Mouse (Mus musculus) layer of hippocampus, adult 18-20 months (tissue): ENCODE measurements around the gene Kif1c. TPM values are rescaled to one million over a fixed set of nuclear protein-coding genes. Genes with fewer than 3 reads are reported as not detected.
A peak's percentile ranks its signal among the peaks of the same experiment; 100 is the strongest.

Experiments
- DNase-seq, 2 experiments: peaks; one replicate each; pipeline ENCODE4 v3.0.0; 2022; ENCODE audit warnings: low spot score in 2 of 2
- long read RNA-seq: library from polyadenylated mRNA; stranded (forward); transcript quantifications from one replicate; pipeline ENCODE4 v2.0.0, GENCODE M21; 2021
- total RNA-seq, 2 experiments: library from RNA; stranded (reverse); gene quantifications; 2 replicates each; pipeline ENCODE4 v1.2.3; 2021

Kif1c gene
- 10 to 100 TPM; 70.4 to 82.8 TPM for total RNA-seq
- long read RNA-seq, partial matches to known transcripts: 2 of 5 reads
- long read RNA-seq, other reads (novel, unspliced or antisense): 3 of 5 reads

DNA sequence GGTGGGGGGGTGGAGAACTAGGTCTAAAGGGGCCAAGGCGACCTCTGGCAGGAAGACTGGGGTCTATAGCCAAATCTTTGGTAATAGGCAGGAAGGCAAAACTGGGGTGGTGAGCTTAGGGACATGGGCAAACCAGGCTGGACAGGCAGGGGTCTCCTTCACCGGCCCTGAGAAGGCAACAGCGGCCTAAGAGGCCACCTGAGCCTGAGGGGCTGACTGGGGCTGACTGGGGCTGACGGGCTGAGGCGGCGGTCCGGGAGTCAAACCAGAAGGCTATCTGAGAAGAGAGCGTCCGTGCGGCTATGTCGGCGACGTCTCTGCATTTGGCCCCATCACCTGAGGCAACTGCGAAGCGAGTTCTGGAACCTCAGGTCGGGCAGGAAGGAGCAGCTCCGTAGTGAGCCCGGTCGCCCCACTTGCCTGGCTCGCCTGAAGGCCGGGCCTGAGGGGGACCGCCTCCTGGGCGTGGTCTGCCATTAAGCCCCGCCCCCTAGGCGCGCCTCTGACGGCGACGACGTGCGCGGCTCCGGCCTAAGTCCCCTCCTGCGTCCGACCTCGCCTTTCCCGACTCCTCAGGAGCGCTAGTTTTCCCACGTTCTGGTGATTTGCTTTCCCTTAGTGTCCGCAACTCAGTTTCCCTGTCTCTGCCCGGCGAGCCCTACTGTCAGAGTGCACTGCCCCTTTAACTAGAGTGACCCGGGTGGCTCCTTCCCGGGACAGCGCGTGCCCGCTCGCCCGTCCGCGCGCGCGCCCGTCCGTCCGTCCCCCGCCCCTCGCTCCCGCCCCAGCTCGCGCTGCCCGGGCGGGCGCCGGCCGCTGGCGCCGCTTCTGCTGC, at the start of gene Kif1c, which contains the start of gene Inca1:
TSS of gene Kif1c (plus strand) at position 827 of the 835 bp plus-strand sequence.
TSS of gene Inca1 (minus strand) at position 434 of the 835 bp plus-strand sequence.
- peak; percentile 93 to 97 for DNase-seq

DNA sequence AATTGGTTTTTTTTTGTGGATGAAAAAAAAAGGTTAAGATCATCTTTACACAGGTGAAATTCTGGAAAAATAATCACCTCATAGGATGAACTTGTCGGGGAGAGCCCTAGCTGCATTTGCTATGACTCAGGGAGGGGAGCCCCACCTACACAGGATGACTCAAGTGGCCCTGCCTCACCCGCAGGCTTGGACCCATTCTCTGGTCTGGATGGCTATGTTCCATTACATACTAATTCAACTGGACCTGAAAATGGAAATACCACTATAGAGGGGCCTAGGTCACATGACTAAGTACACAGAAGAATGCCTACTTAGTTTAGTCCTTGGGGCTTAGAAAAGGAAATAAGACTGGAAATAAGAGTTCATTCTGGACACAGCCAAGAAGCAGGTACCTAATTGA, 49.0 kb upstream of the Kif1c start:
- DNase-seq: peak in 1 of 2 experiments; percentile 3

DNA sequence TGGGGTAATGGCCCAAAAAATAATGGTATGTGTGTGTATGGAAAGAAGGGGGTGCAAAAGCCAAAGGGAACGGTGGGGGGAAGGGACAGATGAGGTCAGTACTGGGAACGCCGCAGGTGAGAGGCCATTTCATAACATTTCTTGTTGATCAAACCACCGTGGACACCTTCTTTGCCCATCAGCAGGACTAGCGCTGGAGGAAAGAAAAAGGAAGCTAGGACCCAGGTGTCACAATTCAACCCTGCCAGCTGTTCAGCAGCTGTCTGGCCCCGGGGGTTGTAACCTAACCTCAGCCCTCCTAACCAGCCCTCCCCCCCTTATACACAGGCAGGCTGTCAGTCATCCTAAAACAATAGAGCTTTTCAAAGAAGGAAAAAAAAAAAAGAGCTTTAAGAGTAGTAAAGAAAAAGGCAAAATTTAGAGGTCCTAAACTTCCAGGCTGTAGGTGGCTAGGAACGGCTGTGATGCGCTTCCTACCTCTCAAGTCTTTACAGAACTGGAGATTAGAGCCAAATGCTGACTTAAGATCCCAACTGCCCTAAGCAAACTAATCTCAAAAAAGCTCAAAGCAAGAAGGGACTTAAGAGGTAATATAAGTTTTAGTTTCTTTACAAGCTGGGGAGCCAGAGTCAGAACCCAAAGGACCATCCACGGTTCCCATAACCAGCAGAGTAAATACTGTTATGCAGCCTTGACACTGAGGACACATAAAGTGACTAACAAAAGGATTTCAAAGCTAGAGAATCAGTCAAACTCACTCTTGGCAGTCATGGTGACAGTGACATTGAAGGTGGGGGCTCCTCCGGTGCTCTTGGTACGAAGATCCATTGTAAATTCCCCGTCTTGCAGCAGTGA, 48.1 kb upstream of the Kif1c start:
- DNase-seq: no peak

DNA sequence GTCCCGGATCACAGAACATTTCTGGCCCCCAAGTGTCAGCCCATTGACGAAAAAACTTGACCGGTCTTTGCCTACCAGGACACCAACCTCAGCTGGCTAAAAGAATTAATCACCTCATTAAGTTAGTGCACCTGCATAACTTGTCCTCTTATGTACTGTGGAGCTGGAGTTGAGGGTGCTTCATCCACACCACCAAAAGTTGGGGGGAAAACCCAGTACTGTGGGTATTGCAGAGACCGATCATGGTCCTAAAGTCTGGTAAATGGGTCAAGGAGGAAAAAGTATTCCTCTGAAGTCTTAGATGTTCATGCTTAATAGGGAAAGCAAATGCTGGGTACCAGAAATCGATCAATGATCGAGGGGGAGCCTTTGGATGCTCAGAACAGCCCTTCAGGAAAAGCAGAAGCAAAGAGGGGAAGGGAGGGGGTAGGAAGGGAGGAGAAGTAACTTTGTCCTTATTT, 47.4 kb upstream of the Kif1c start:
- no peak for DNase-seq

DNA sequence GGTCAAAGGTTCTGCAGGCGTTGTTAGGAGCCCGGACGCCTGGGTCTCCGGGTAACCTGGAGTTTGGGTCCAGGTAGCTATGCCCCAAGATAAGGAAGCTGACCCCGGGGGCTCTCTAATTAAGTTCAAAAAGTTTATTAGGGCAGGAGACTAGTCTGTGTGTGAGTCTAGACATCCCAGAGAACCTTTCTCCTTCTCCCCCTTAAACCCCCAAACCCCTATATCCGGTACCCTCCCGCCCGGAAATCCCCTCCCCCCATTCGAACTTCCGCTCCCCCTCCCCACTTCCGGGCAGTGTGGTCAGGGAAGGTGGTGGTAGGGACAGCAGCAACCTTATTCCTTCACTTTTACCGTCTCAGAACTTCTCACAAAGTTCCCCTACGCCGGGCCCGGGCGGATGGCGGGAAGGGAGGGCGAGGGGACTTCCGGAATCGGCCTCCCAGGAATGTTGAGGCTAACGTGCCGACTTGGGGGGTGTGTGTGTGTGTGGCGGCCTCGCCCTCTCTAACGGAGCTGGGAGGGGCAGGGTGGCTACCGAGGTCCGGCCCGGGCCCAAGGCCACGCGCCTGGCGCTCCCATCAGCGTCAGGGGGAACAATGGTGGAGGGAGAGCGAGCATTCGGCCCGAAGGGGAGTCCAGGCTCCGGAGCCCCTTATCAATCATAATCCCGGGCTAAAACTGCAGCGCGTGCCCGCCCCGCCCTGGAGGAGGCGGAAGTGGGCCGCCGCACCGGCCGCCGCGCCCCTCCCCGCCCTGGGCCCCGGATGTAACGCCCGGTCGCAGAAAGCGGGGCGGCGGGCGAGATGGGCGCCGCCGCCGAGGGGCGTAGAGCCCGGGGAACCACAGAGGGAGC, 46.8 kb upstream of the Kif1c start:
- DNase-seq: no peak

DNA sequence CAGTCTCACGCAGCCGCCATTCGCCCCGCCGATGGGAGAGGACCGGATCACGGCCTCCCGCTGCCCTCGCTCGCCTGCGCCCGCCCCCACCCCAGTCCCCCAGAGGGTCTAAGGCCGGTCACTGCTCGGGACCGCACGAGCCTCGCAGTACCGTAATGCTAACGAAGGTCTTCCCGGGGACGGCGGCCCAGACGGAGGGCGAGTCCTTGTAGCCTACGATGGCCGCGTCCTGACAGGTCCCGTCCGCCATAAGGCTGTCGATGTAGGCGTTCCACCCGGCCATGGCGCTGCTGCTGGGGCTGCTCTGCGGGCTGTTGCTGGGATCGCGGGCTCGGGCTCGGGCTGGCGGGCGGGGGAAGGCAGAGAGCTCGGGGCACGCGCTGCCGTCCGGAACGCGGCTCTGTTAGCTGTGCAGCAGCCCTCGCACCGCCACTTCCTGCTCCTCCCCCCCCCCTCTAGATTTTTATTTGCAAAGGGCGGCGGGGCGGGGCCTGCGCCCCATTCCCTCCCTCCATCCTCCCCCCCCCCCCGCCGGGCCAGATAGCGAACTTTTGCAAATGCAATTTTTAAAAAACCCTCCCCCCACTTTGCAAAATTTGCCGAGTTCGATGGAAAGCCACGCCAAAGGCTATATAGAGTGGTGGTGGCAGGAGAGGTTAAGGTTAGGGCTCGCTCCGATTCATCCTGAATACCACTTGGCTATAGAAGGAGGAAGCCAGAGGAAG, 46.0 kb upstream of the Kif1c start, which contains the start of gene Pfn1:
TSS of gene Pfn1 (minus strand) at position 447 of the 725 bp plus-strand sequence.
- peak; percentile 52 to 79 for DNase-seq

DNA sequence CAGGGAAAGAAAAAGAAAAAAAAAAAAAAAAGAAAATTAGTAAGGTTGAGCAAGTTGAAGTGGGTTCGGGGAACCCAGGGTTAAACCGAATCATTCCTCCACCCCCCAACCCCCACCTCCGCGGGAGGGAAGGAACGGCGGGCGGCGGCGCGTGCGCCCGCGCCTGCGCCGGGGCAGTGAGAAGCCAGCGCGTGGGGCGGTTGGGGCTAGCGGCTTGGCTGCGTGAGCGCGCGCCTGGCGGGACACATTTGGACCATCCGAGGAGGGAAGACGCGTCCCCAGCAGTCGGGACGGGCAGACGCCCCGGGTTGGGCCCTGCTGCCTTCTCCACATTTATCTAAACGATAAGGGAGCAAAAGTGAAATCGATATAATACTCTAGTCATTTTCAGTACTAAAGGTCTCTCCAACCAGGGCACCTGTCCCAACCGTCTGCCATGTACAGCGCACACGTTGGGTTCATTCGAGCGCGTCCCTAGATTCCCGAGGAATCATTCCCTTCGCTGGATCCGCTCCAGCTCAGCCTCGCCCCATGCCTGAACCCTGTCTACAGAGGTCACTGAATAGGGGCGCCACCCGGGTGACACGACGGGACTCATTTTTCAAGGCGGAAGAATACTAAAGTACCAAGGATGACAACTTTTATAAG, 45.3 kb upstream of the Kif1c start:
- peak in 1 of 2 experiments; percentile 72 for DNase-seq

DNA sequence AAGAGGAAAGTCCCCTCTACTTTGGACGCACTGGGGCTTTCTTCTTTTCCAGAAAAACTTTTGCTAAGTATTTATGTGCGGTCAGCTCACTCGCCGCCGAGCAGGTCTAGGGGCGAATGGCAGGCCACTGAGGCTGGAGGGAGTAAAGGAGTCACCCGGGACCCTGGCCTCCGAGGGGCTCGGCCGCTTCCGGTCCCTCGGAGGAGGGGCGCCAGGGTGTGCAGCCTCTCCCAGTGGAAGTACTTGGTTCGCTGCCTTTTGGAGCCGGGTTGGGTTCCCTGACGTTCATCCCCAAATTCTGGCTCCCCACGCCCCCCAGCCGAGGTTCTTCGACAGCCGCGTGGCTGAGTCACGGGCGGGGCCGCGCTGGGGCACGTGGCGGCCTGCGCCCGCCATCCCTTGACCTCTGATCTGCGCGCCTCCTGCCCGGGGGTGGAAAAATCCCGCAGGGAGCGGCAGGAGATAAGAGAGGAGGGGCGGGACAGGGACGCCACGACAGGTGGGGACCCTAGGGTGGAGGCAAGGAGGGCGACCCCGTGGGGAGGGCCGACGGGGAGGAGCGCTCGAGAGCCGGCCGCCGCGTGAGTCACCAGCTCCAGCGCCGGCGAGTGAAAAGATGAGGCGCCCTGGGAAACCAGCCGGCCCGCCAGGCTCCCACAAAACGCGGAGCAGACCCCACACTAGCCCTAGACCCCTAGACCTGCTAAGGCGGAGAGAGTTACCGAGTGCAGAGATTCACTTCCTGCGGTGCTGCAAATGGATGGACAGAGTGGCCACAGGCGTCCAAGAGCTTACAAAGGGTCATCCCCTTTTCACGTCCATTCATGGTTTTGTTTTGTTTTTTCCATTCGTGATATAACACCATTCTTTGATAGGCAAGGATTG, 44.5 kb upstream of the Kif1c start:
- no peak for DNase-seq

DNA sequence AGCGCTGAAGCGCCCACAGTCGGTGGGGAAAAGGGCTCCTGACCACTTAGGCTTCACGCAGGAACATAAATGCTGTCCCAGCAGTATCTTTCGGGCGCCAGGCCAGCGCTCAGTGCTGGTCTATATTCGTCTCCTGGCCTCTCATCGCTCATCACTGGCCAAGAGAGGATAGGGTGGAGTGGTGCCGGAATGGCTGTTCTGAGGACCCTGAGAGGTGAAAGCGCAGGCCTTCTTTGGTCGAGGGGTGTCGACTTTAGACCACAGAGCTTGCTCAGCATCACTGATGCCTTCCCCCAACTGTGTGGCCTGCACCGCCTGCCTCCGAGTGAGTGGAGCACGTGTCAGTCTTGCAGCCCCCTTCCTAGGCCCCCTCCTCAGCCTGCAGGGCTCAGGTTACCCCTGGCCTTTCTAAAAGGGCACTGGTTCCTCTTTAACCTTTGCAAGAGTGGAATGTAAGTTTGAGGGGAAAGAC, 43.9 kb upstream of the Kif1c start:
- DNase-seq: no peak

DNA sequence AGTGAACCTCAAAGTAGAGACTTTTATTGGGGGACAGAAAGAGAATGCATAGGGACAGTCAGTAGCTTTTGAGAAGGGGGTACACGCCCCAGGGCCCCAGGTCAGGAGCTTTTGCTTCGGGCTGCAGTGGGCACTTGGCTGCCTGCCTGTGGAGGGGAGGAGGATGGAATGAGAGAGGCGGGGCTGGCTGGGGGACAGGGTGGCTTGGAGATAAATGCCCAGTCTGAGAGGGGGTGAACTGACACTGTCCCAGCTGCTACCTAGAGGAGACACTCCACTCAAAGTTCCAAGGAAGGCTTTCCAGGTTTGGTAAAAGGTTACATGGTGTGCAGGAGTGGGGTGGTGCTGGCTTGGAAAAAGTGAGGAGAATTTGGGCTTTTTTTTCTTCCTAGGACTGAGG, 43.4 kb upstream of the Kif1c start, which contains the start of gene Eno3:
TSS of gene Eno3 (plus strand) at position 239 of the 400 bp plus-strand sequence.
- no peak for DNase-seq

DNA sequence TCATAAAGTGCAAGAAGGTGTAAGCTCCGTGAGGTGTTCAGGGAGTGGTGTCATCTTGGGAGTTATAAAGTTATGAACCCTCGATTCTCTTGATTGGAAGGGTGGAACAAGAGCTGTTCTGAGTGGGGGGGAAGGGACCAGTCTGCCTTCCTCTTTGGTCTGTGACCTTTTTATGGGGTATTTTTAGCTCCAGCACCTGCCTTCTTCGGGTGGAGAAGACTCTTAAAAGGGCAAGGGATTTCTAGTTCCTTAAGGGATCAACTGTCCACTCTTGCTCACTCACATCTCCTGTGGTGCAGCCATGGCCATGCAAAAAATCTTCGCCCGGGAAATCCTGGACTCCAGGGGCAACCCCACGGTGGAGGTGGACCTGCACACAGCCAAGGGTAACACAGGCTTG, 42.8 kb upstream of the Kif1c start:
- no peak for DNase-seq

DNA sequence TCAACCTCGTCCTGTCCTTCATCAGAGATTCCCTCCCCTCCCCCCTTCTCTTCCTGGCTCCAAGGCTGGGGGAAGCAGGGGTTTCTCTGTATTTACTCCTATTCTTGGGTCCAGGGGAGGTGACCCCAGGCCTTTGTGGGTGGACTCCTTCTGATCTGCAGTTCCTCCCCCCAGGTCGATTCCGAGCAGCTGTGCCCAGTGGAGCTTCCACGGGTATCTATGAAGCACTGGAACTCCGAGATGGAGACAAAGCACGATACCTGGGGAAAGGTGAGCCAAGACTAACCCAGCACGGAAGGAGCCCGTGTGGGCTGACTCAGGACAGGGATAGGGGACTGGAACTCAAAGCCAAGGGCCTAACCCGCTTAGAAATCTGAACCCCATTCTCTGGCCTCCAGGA, 42.4 kb upstream of the Kif1c start:
- DNase-seq: no peak

DNA sequence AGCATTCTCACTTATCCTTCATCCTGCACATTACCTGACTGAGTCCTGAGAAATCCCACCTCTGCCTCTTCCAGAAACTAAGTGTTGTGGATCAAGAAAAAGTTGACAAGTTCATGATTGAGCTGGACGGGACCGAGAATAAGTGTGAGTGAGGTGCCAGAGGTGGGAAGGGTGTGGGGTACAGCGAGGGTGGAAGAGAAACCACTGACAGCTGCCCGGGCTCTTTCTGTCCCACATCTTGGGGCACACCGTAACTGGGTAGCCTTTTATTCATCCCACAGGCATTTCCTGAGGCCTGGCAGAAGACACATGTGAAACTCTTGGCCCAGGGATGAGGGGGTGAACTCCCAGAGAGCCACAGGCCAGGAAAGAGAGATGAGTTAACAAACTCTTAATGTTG, 41.8 kb upstream of the Kif1c start:
- no peak for DNase-seq

DNA sequence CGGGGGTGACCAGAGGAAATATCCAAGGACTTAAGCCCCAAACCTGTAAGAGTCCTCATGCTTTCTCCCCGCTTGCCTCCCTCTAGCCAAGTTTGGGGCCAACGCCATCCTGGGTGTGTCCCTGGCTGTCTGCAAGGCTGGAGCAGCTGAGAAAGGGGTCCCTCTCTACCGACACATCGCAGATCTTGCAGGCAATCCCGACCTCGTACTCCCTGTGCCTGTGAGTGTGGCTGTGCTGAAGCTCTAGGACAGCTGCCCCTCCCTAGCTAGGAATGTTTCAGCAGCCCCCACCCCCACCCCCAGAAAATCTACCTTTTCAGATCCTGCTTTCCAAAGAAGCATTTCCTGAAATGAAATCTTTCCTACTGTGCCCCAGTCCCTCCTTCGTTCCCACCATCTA, 41.4 kb upstream of the Kif1c start:
- DNase-seq: no peak

DNA sequence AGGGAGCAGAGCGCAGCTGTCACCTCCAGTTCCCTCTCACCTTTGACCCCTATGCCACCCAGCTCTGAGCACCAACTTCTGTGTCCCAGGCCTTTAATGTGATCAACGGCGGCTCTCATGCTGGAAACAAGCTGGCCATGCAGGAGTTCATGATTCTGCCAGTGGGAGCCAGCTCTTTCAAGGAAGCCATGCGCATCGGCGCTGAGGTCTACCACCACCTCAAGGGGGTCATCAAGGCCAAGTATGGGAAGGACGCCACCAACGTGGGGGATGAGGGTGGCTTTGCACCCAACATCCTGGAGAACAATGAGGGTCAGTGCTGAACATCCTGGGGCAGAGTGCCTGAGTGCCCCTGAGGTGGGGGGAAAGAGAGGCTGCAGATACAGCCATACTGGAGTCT, 39.8 kb upstream of the Kif1c start:
- no peak for DNase-seq

DNA sequence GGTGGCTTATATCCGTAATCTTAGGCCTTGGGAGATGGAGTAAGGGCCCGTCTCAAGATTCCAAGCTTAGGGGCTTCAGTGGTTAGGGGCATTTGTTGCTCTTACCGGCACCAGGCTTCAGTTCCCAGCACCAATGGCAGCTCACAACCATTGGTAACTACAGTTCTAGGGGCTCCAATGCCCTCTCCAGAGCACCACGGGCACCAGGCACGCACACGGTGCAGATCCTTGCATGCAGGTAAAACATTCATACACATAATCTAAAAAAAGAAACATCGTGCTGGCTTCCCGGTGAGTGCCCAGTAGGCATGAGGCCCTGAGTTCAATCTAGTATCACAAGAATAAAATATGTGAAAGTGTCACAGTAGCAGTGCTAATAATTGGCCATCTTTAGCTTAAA, 37.2 kb upstream of the Kif1c start:
- DNase-seq: no peak

DNA sequence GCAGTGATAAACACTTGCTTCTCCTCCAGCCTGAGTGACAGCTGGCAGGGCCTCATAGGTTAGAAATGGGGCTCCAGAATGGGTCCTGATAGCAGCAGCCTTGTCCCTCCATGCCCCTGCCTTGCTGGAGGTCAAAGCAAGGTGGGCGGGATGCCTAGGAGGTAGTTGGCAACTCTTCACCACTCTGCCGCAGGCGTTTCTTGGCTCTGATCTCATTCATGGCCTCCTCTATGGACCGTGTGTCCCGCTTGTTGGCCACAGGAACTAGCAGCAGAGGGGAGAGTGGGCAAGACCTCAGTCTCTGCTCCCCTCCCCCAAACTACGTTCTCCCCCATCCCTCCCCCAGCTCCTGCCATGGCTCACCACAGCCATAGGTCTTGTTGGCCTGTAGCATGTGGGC, 36.4 kb upstream of the Kif1c start:
- no peak for DNase-seq

DNA sequence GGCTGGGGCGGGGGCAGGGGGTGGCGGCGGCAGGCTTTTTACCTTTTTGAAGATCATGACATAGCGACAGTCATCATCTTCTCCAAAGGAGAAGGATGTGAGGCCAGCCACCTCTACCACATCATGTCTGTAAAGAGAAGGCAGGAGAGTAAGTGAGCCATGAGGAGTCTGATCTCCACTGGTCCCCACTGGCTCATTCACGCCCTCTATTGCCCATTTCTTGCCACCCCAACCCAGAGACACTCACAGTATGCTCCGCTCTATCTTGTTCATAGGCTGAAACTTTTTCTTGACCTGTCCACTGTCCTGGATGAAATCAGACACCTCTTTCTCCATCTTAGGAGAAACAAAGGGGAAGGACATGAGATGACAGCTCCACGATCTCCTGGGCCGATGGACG, 35.6 kb upstream of the Kif1c start:
- no peak for DNase-seq
